Mouse (Mus musculus) embryonic fibroblast, embryonic 13.5 days (primary cell): ENCODE results near the gene Cd86.

ENCODE experiments used
- CTCF ChIP-seq: IDR thresholded peaks from 2 replicates; pipeline ENCODE4 v1.5.1; 2011; ENCODE audit warnings: mild to moderate bottlenecking, control low read depth, low read length, moderate library complexity, borderline replicate concordance; ENCODE audit not compliant: insufficient read depth
- POLR2A ChIP-seq: IDR thresholded peaks from 2 replicates; pipeline ENCODE4 v1.6.1; 2011; ENCODE audit warnings: low read depth, mild to moderate bottlenecking, control low read depth, low read length, moderate library complexity

- TF ChIP-seq POLR2A (no peak), CTCF (no peak)
Observed at GRCm38 (mm10) chr16:36559573-36559972, 106.3 kb downstream of the Cd86 start.
